Mouse (Mus musculus): ENCODE measurements around the gene Itih1.

Gene Itih1

DNA sequence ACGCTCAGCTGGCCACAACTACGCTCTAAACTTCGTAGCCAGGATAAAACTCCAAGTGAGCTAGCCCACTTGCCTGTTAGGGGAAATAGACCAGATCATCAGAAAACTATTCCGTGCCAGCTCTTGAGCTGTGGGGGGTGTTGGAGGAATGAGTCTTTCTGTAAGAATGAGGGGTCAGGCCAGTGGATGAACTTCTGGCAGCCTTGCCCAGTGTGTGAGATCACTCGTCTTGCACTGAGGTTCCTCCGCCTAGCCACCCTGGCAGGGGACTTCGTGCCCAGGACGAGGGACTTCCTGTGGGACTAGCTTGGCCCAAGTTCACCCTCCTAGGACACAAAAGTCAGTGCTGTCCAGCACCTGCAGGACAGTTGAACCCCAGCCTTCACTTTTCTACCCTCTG lies 38.8 kb downstream of the Itih1 start:
- no peak for DNase-seq (ENCODE audit: low spot score)

DNA sequence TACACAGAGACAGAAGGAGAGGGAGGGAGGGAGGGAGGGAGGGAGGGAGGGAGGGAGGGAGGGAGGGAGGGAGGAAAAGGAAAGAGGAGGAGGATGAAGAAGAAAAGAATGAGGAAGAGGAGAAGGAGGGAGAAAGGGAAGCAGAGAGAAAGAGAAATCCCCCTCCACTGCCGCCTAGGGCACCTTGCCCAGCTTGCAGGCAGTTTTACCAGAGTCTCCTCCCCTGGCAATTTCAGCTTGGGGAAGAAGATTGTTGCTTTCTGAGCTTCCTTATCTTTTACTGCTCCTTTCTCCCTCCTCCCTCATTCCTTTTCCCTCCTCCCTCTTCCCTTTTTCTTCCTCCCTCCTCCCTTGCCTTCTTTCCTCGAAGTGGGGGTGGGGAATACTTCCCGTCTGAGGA lies 40.1 kb downstream of the Itih1 start:
- no peak for DNase-seq (ENCODE audit: low spot score)

DNA sequence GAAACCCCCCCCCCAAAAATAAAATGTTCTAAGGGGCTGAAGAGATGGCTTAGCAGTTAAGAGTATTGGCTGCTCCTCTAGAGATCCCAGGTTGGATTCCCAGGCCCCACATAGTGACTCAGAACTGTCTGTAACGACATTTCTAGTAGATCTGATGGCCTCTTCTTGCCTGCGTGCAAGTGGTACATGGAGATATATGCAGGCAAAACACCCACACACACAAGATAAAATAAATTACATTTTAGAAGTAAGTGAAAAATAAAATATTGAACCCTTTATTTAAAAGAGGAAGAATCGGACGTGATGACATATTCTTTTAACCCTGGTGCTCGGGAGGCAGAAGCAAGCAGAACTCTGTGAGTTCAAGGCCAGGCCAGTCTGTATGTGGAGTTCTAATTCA lies 40.5 kb downstream of the Itih1 start:
- no peak for DNase-seq (ENCODE audit: low spot score)

DNA sequence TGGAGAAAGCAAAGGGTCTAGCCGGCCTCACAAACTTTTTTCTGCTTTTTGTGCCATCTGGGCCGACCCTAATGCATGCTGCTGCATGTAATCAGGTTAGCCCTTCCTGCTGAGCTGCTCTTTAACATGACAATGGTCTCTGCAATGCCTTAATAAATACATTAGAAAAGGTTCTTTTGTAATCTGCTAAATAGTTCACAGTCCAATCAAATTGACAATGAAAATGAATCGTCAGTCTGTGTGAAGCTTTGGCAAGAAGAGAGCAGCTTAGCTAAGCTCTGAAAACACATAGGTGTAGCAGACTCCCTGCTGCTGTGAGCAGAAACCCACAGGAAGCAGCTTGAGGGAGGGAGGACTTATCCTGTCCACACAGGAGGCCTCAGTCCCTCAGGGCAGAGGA lies 43.1 kb downstream of the Itih1 start:
- no peak for DNase-seq (ENCODE audit: low spot score)

DNA sequence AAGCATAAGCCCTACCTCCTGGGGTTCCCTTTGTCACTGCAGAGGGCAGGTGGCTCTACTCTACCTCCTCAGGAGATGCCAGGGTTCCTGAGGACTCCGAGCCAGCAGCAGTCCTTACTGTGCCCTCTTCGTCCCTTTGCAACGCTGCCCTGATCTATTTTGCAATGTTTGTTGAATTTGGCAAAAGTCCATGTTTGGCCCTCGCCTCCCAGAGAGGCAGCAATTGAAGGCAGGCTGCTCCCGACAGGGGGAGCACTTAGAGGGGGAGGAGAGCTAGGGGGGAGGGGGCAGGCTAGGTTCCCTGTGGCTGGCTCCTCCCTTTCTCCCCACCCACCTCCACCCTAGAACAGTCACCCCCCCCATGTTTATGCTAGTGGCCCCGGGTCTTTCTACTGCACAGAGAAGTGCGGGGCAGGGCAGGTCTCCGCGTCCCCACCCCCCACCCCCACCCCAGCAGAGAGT lies 54.8 kb downstream of the Itih1 start:
- DNase-seq (ENCODE audit: low spot score) = peak; percentile 89

DNA sequence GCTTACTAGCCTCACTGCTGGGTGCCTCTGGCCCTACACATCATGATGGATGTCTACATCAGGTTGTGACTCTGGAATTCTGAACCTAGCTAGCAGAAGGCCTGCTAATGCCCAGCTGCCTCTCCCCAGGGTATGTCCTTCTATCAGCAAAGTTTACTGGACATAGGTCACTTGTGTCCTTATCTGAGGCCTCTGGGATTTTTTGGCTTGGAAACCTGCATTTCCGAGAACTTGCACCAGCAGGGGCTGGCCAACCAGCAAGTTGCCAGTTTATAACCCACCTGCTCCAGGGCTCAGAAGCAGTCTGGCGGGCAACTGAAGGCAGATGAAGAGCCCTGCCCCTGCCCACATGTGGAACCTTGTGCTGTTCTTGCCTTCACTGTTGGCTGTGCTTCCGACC lies 56.9 kb downstream of the Itih1 start, which contains the start of gene Itih4:
Itih4 (plus strand) TSS at position 273 of the 400 bp plus-strand sequence.
- DNase-seq (ENCODE audit: low spot score) = no peak

DNA sequence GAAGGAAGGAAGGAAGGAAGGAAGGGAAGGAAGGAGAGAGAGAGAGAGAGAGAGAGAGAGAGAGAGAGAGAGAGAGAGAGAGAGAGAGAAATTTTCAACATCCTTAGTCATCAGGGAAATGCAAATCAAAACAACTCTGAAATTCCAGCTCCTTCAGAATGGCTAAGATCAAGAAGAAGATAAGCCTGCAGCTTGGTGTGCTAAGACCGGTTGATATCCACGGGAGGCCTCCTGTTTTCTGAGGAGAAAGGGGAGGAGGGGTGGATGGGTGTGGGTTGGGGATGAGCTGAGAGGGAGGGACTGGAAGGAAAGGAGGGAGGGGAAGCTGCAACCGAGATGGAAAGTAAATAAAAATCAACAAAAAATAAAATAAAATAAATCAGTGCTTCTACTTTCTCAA lies 57.8 kb downstream of the Itih1 start:
- no peak for DNase-seq (ENCODE audit: low spot score)

DNA sequence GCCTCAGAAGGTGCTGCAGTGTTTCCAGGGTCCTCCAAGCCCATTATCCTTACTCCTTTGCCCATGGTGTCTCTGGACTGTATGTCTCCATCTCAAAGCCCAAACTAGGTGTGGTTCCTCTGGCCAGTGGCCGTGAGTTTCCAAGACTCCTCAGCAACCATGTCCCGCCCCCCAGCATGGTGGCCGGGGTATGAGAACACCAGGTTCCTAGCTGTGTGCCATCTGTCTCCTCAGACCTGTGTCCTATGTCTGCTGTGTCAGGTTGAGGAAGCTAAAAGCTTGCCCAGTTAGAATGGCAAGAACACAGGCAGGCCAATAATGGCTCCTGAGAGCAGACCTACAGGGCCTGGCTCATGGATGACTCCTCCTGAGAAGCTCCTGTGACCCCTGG lies 61.4 kb downstream of the Itih1 start:
- no peak for DNase-seq (ENCODE audit: low spot score)

DNA sequence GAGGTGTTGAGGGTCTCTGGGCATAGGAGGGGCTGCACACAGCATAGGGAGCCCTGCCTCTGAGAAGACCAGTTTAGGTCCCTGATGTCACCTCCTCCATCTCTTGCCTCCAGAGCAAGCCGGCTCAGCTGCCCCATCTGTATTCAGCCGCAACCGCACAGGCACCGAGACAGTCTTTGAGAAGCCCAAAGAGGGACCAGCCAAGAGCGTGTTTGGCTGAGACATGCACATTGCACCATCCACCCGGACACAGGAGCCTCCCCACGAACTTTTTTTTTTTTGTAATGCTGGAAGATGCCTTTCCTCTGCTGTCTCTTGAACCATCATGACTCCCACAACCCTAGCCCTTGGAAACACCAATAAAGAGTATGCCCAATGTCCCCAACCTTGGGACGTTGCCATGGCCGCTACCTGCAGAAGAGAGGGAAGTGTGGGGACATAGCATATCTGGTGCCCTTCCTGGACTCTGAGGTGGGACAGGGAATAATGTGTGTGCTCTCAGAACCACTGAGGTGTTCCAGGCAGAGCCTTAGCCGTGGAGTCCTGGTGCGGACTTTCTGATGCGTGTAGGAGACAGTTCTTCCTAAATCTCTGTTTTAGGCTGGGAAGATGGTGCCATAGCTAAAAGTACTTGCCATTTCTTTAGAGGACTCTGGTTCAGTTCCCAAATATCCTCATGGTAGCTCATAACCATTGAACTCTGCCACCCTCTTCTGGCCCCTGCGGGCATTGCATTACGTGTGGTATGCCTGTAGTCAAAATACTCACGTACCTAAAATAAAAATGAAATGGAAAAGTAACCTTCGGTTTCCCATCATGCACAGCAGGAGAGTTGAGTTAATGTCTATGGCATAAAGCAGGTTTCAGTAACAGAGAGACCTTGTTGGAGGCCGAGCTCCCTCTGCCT lies 62.0 kb downstream of the Itih1 start:
- peak; percentile 72 for DNase-seq (ENCODE audit: low spot score)

DNA sequence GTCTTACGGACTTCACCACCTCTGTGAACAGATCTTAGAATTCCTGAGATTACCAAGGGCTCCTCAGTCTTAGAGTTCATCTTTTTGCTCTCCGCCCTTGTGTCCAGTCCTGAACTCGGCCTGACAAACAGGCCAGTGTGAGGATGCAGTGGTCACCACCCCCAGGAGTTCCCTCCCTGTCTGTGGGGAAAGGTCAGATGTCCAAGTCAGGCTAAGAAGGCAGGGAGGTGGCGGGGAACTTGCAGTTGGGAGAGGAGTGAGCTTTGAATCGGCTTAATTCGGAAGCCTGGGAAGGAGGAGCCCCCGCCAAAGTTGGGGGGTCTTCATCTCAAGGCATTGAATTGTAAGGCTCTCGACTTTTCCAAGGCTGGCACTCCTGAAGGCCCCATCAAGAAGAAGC lies 62.8 kb downstream of the Itih1 start:
- DNase-seq (ENCODE audit: low spot score) = peak; percentile 24

DNA sequence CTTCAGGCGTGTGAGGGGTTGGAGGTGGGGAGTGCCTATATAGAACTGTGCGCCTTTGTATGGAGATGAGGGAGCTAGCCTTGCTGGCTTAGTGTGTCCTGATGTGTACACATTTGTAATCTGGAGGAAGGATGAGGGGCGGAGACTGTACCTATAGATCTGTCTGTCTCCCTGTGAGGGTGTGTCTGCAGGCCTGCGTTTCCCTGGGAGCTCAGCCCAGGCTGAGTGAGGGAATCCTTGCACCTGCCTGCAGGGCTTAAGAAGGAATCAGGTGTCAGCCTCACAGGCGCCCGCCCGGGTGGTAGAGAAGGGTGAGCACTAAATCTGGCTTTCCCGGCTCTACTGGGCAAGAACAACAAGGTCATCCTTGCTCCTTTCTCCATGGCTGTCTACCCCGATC lies 63.3 kb downstream of the Itih1 start:
- DNase-seq (ENCODE audit: low spot score) = no peak
